Mouse (Mus musculus) hindbrain, embryonic 16.5 days (tissue): ENCODE measurements around the gene Hamp2. TPM values are rescaled to one million over a fixed set of nuclear protein-coding genes. Genes with fewer than 3 reads are reported as not detected.

Source experiments
- ATAC-seq: fragments of 200-750 bp; cut with Nextera tagmentation; 2 replicates; pipeline ENCODE4 v1.8.0; 2017; ENCODE audit warnings: moderate TSS enrichment, moderate library complexity
- H3K27ac ChIP-seq: fragments of 300-500 bp; sonication (generic); 2 replicates; pipeline ENCODE4 v1.5.1; 2014; ENCODE audit warnings: low read depth, mild to moderate bottlenecking, control low read depth, low read length, moderate library complexity
- H3K27me3 ChIP-seq: fragments of 300-500 bp; sonication (generic); replicated peaks from 2 replicates; pipeline ENCODE4 v1.6.1; 2014; ENCODE audit warnings: low read length; ENCODE audit not compliant: control insufficient read depth, insufficient read depth
- H3K36me3 ChIP-seq: fragments of 300-500 bp; sonication (generic); 2 replicates; pipeline ENCODE4 v1.6.1; 2014; ENCODE audit warnings: mild to moderate bottlenecking, low read length, moderate library complexity, mixed read lengths; ENCODE audit not compliant: control insufficient read depth, insufficient read depth
- H3K4me1 ChIP-seq: fragments of 300-500 bp; sonication (generic); 2 replicates; pipeline ENCODE4 v1.6.1; 2014; ENCODE audit warnings: low read depth, low read length; ENCODE audit not compliant: control insufficient read depth, insufficient read depth
- H3K4me2 ChIP-seq: fragments of 300-500 bp; sonication (generic); 2 replicates; pipeline ENCODE4 v1.6.1; 2014; ENCODE audit warnings: mild to moderate bottlenecking, low read length, control low read depth, moderate library complexity
- H3K4me3 ChIP-seq: fragments of 300-500 bp; sonication (generic); 2 replicates; pipeline ENCODE4 v1.5.1; 2014; ENCODE audit warnings: mild to moderate bottlenecking, low read length, control low read depth, moderate library complexity
- H3K9ac ChIP-seq: fragments of 300-500 bp; sonication (generic); 2 replicates; pipeline ENCODE4 v1.6.1; 2014; ENCODE audit warnings: low read depth, mild to moderate bottlenecking, control low read depth, low read length, moderate library complexity
- H3K9me3 ChIP-seq: fragments of 300-500 bp; sonication (generic); 2 replicates; pipeline ENCODE4 v1.6.1; 2014; ENCODE audit warnings: mild to moderate bottlenecking, low read length, moderate library complexity; ENCODE audit not compliant: control insufficient read depth
- WGBS: fragments of 180-500 bp; shearing (Covaris S2); extraction: QIAGEN DNeasy Blood & Tissue Kit; methylation state at CpG from one replicate; pipeline ENCODE4 v1.1.7; 2014; 5-methylcytosine and 5-hydroxymethylcytosine counted together
- polyA plus RNA-seq: library from polyadenylated mRNA; unstranded; fragments of >200 nt; fragmentation: Nextera tagmentation; extraction: Ambion mirVana; gene quantifications from 2 replicates; pipeline ENCODE4 v1.2.1, GENCODE M21; 2015

The Hamp2 gene
- polyA plus RNA-seq, 1 experiment from 2014 or later: 0.44 TPM

DNA sequence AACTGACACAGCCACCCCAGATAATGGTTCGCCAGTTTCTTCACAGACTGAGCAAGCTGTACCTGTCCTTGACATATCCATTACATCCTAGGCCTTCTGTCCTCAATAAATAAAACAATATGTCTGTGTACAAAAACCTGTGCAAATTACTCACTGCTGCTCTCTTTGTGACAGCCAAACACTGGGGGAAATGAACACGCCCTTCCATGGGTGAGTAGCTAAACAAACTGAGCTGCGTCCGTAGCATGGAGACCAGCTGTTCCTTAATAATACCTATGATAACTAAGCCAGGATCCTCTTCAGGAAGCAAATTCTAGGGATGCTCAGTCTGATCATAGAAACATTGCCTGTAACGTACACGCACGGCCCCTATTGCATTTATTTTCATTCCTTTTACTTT is 35.7 kb downstream of the Hamp2 start:
- Histone ChIP-seq H3K36me3 (no peaks in the 10 kb centered on the region), H3K9ac (no peak overlapping the region), H3K9me3 (no peaks in the 10 kb centered on the region), H3K27me3 (no peaks in the 10 kb centered on the region), H3K4me1 (no peaks in the 10 kb centered on the region), H3K4me2 (no peak overlapping the region), H3K27ac (no peak overlapping the region), H3K4me3 (no peak overlapping the region)
- WGBS: 84% methylated on average over 7 of the region's 7 CpGs
- no peak for ATAC-seq

DNA sequence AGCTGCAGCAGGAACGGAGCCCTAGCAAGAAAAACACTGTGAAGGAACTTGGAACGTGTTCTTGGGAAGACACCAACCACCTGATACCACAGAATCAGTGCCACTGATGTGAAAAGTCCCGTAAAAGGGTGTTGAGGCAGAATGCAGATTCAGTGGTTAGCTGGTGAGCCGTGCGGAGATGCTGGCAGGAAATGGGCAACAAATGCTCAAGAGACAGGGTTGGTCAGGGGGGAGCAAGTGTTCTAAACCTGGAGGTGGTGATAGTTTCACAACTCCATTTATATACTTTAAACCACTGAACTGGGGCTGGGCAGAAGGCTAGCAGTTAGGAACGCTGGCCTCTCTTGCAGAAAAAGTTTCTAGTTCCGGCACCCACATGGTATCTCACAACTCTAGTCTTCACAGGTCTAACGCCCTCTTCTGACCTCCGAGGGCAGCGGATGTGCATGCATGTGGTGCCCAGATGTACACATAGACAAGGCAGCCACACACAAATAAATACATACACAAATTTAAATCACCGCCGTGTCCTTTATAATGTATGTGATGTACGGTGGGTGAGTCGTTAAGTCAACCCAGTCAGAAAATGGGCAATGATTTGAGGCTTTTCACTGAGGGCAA is 36.8 kb downstream of the Hamp2 start:
- H3K9me3 ChIP-seq: no peaks in the 10 kb centered on the region
- H3K4me3 ChIP-seq: no peak overlapping the region
- 83% methylated on average over 14 of the region's 14 CpGs for WGBS
- no peak overlapping the region for H3K4me2 ChIP-seq
- no peaks in the 10 kb centered on the region for H3K4me1 ChIP-seq
- no peak overlapping the region for H3K27ac ChIP-seq
- H3K36me3 ChIP-seq: no peaks in the 10 kb centered on the region
- H3K27me3 ChIP-seq: no peaks in the 10 kb centered on the region
- H3K9ac ChIP-seq: no peak overlapping the region
- ATAC-seq: no peak

DNA sequence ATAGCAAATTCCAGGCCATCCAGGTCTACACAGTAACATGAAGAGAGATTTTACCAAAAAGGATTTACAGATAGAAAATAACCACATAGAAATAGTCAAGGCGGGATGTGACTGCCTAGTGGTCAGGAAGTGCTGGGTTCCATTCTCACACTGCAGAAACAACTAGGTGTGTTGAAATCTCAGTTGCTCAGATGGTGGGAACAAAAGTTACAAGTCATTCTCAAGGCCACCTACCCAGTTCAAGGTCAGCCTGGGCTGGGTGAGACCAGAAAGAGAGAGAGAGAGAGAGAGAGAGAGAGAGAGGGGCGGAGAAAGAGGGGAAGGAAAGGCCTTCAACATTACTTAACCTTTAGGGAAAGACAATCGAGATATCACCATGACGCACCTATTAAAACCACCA is 37.6 kb downstream of the Hamp2 start:
- Histone ChIP-seq H3K9ac (no peak overlapping the region), H3K36me3 (no peaks in the 10 kb centered on the region), H3K4me1 (no peaks in the 10 kb centered on the region), H3K4me3 (no peak overlapping the region), H3K4me2 (no peak overlapping the region), H3K27me3 (no peaks in the 10 kb centered on the region), H3K27ac (no peak overlapping the region), H3K9me3 (no peaks in the 10 kb centered on the region)
- 84% methylated on average over 4 of the region's 4 CpGs for WGBS
- no peak for ATAC-seq

DNA sequence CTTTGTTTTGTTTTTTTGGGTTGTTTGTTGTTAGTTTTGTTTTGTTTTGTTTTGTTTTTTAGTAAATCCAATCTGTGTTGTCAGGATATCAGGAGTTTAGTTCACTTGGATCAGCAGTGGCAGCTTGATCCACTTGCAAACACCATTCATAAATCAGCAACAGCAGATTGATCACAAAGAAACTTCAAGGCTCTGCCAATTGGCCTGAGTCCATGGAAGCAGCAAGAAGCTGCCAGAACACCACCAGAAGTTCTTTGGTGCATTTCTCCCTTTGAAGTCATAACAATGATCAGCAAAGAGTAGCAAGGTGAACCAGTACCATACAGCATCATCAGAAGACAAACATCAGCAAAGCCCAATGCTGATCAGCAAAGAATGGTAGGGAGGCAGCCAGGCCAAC is 40.4 kb downstream of the Hamp2 start:
- Histone ChIP-seq H3K36me3 (no peaks in the 10 kb centered on the region), H3K4me1 (no peaks in the 10 kb centered on the region), H3K9ac (no peak overlapping the region), H3K4me2 (no peak overlapping the region), H3K27ac (no peak overlapping the region), H3K27me3 (no peaks in the 10 kb centered on the region), H3K9me3 (no peaks in the 10 kb centered on the region), H3K4me3 (no peak overlapping the region)
- no peak for ATAC-seq

DNA sequence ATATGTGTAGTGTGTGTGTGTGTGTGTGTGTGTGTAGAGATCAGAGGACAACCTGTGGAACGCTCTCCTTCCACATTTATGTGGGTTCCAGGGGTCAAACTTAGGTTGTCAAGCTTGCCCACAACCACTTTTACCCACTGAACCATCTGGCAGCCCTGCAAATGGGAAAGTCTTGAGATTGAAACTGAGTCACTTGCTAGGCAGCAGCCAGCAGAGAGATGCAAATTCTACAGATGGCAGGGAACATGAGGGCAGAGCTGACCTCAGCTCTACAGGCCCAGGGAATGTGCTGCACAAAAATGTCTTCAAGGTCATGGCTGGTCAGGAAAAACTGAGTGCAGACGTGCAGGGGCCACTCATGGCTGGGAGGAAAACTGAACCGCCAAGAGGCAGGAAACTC is 43.1 kb downstream of the Hamp2 start:
- ATAC-seq: no peak
- H3K27ac ChIP-seq: no peak overlapping the region
- H3K9ac ChIP-seq: no peak overlapping the region
- no peak overlapping the region for H3K4me3 ChIP-seq
- WGBS: 82% methylated on average over 3 of the region's 3 CpGs
- no peaks in the 10 kb centered on the region for H3K4me1 ChIP-seq
- no peaks in the 10 kb centered on the region for H3K9me3 ChIP-seq
- H3K4me2 ChIP-seq: no peak overlapping the region
- H3K36me3 ChIP-seq: no peaks in the 10 kb centered on the region
- H3K27me3 ChIP-seq: no peaks in the 10 kb centered on the region

DNA sequence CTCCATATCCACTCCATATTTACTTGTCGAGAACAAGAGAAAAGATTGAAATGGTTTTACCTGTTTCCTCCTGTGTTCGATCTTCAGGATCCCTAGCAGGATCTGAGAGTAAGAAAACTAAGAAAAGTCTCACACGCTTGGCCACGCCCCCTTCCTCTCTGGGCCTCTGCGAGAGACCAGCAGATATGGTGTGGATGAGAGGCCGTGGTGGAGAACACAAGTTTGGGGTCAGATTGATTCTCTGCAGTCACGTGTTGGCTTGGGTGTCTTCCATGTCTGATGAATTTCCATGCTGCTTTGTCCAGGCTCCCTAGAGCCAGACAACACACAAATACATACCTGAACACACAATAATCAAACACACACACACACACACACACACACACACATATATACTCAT is 44.3 kb downstream of the Hamp2 start, which contains the start of gene Cd22:
TSS of gene Cd22 (minus strand) at position 167 of the 400 bp plus-strand sequence.
- no peak for ATAC-seq
- H3K27me3 ChIP-seq: no peaks in the 10 kb centered on the region
- H3K9me3 ChIP-seq: no peaks in the 10 kb centered on the region
- H3K27ac ChIP-seq: no peak within 1 kb of the TSS
- H3K9ac ChIP-seq: no peak within 1 kb of the TSS
- no peaks in the 10 kb centered on the region for H3K4me1 ChIP-seq
- H3K4me2 ChIP-seq: no peak within 1 kb of the TSS
- H3K36me3 ChIP-seq: no peaks in the 10 kb centered on the region
- WGBS: 70% methylated on average over 7 of the region's 7 CpGs
- no peak within 1 kb of the TSS for H3K4me3 ChIP-seq

DNA sequence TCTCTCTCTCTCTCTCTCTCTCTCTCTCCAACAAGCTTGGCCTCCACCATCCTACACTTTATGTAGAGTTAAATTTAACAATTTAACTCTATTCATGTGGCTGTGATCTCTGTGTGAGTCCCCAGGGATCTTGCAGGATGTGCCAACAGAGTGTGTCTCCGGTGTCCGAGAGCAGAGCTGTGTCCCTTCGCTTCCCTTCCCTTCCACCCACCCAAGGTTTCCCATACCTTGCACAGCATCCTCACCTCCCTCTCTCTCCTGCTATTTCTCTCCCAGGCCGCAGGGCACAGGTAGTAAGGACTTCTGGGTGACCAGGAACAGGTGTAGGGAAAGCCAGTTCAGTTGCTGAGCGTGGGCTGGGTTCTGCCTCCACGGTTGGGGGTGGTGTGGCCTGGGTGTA is 45.5 kb downstream of the Hamp2 start:
- Histone ChIP-seq H3K4me2 (no peak overlapping the region), H3K36me3 (no peaks in the 10 kb centered on the region), H3K9ac (no peak overlapping the region), H3K9me3 (no peaks in the 10 kb centered on the region), H3K27me3 (no peaks in the 10 kb centered on the region), H3K4me1 (no peaks in the 10 kb centered on the region), H3K27ac (no peak overlapping the region), H3K4me3 (no peak overlapping the region)
- no peak for ATAC-seq
- WGBS: 81% methylated on average over 6 of the region's 6 CpGs

DNA sequence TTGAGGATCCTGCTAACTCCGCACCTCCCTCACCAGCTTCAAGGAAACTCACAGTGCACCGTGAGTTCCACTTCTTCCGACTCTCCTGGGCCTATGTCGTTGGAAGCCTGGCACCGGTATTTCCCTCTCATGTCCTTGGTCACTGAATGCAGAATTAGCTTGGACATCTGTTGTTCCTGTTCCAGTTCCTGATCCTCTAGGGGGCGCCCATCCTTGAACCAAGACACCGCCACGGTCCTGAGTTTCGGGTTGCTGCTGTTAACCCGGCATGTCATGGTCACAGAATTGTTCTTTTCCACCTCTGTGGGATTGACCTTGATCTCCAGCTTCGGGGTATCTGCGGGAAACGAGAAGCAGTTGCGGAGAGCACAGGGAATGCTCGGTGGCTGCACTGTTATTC is 51.4 kb downstream of the Hamp2 start:
- Histone ChIP-seq H3K4me3 (no peak overlapping the region), H3K27ac (no peak overlapping the region), H3K4me2 (peak overlapping the region; percentile 42), H3K9me3 (no peaks in the 10 kb centered on the region), H3K9ac (no peak overlapping the region), H3K36me3 (no peaks in the 10 kb centered on the region), H3K27me3 (no peaks in the 10 kb centered on the region; the same call in 1 of the 2 replicates), H3K4me1 (no peaks in the 10 kb centered on the region)
- WGBS: 22% methylated on average over 15 of the region's 15 CpGs
- no peak for ATAC-seq
